Mouse (Mus musculus) cerebellum, postnatal 36 days (tissue): ENCODE results near the gene Tmem50a.

ENCODE experiments used
- DNase-seq, 2 experiments: peaks; one replicate each; pipeline ENCODE4 v3.0.0; 2021 to 2022; ENCODE audit warnings: mixed read lengths in 2 of 2

Gene Tmem50a

GRCm38 (mm10) chr4:134914864-134915209 is at the start of gene Tmem50a:
Gene Tmem50a, minus strand, starts transcription at chr4:134915024.
- peak; percentile 80 to 82 for DNase-seq

GRCm38 (mm10) chr4:134963021-134963776 is 48.4 kb upstream of the Tmem50a start:
- no peak for DNase-seq

- DNase-seq: peak; percentile 70 to 79
Observed at GRCm38 (mm10) chr4:134956328-134956727, 41.5 kb upstream of the Tmem50a start.

DNA sequence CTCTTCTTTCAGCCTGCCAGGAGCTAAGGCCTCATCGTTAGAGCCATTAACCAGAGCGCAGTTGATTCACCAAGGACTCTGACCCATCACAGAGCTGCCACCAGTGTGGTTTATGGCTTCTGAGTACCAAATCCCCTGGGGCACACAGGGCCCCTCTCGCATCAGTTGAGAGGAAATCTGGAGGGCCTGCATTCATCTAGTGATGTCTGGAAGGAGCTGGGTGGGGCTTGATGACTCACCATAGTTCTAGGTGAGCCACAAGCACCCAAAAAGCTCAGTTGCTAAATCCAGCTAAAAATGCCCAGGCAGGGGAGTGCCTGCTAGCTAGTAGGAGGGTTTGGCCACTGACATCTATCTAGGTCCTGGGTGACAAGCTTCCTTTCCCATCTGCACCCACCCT is 41.0 kb upstream of the Tmem50a start:
- DNase-seq: no peak

- no peak for DNase-seq
Observed at GRCm38 (mm10) chr4:134955196-134955595, 40.4 kb upstream of the Tmem50a start.

- peak; percentile 66 to 70 for DNase-seq
Observed at GRCm38 (mm10) chr4:134954461-134954860, 39.6 kb upstream of the Tmem50a start.

GRCm38 (mm10) chr4:134950518-134951091 is 35.8 kb upstream of the Tmem50a start:
- peak in 1 of 2 experiments; percentile 24 for DNase-seq

DNA sequence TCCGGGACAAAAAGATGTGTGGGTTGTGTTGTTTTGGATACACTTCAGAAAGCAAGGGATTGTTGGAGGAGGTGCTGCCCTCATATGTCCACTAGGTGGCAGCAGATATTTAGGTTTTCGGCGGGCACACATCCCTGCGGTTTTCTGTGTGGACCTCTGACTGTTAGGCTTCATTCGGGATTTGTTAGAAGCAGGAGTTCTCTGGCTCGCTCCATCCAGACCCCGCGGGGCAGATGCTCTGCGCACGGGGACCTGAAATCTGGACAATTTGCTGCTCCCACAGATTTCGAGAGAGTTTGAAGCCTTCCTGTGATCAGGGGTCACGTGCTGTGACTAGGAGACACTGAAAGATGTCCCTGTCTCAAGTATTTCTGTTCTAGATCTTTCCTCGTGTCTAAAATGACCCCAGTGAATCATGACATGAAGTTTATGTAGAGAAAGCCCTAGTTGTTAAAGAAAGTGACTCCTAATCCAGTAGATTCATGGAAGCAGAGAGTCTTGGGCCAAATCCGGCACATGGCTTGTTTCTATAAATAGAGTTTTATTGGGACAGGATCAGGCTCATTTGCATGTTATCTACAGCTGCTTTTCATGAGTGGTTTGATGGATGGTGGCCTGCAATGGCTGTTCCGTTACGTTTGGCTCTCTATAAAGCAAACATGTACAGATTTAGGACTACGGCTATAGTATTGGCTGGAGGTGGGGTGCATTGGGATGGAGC is 31.4 kb upstream of the Tmem50a start:
- peak; percentile 77 to 83 for DNase-seq

GRCm38 (mm10) chr4:134943758-134944538 is 29.1 kb upstream of the Tmem50a start:
- no peak for DNase-seq

- DNase-seq: no peak
Observed at GRCm38 (mm10) chr4:134939900-134940299, 25.1 kb upstream of the Tmem50a start.

GRCm38 (mm10) chr4:134937240-134938176 is 22.7 kb upstream of the Tmem50a start:
- no peak for DNase-seq

DNA sequence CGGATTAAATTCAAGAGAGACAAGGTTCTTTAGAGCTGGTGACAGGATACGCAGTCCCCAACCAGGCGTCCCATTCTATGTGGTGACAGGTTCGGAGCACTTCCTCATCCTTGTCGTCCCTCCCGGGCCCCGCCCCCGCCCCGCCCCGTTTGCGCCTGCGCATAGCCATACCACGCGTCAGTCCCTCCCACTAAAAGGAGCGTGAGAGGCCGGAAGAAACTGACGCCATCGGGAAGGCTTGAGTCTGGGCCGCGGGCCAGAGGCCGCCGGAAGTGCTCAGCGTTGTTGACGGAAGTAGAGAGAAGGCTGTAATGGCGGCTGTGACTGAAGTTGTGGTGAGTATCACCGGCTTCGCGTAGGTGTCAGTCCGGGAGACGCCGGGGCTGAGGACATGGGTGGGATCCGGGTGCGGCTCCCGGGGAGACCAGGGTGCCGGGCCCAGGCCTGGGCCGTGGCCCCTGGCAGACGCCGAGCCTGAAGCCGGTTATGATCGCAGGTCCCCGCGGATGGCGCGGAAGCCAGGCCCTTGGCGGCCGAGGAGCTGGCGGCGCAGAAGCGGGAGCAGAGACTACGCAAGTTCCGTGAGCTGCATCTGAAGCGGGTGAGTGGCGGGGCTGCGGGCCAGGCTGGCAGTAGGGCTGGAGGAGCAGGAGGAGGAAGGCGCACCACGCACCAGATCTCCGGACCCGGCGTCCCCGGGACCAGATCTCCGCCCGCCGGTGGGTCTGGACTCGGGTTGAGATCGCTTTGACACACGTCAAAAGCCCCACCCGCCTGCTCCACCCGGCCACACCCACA is 16.1 kb upstream of the Tmem50a start, which contains the start of gene Syf2:
Gene Syf2 (plus strand): TSS at position 215 of the 798 bp plus-strand sequence.
- peak; percentile 94 to 95 for DNase-seq

GRCm38 (mm10) chr4:134930190-134930589 is 15.4 kb upstream of the Tmem50a start:
- DNase-seq: no peak

DNA sequence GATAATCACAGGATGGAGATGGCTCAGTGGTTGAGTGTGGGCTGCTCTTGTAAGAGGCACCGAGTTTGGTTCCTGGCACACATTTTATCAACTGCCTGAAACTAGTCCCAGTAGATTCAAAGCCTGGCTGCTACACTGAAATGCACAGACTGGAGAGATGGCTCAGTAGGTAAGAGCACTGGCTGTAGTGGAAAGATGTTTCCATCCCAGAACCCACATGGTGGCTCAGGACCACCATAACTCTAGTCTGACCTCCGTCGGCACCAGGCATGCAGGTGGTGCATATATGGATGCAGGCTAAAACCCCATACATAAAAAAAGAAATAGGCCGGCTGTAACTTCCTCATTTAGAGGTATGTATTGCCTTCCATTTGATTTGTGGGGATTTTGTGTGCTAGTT is 14.7 kb upstream of the Tmem50a start:
- DNase-seq: no peak

DNA sequence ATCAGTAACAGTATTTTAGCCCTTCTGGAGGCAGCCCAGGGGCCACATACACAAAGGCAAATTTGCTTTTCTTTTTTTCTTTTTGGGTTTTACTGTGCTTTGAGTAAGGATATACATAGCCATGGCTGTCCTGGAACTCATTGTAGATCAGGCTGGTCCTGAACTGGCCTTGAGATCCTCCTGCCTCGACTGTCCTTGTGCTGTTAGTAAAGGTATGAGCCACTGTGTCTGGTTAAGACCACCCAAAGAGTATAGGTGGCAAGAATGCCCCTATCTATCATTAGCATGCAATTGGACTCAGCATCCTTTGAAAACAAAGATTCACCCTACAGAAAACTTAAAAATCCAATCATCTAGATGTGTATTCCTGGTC is 13.6 kb upstream of the Tmem50a start:
- DNase-seq: no peak

GRCm38 (mm10) chr4:134927815-134928463 is 13.1 kb upstream of the Tmem50a start:
- DNase-seq: no peak

GRCm38 (mm10) chr4:134925206-134925605 is 10.4 kb upstream of the Tmem50a start:
- no peak for DNase-seq

DNA sequence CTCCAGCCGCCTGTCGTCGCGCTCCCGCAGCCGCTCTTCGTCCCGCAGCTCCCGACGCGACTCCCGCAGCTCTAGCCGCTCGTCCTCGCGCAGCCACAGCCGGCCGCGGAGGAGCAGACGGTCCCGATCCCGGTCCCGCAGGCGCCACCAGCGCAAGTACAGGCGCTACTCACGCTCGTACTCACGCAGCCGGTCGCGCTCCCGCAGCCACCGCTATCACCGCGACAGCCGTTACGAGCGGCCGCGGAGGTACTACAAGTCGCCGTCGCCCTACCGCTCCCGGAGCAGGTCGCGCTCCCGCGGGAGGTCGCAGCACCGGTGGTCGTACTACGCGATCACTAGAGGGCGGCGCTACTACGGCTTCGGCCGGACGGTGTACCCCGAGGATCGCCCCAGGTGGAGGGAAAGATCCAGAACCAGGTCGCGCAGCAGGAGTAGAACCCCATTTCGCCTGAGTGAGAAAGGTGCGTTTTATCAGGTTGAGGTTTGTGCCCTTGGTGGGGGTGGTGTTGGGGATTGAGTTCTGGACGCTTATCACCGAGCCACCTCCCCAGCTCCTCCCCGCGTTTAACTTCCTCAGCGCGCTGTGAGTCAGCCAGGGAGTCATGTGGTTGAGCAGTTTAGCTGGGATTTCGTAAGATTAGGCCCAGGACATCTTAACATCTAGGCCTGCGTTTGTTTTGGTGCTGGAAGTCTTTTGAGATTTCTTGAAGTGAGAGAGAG is 9.4 kb upstream of the Tmem50a start:
- DNase-seq: peak; percentile 35

DNA sequence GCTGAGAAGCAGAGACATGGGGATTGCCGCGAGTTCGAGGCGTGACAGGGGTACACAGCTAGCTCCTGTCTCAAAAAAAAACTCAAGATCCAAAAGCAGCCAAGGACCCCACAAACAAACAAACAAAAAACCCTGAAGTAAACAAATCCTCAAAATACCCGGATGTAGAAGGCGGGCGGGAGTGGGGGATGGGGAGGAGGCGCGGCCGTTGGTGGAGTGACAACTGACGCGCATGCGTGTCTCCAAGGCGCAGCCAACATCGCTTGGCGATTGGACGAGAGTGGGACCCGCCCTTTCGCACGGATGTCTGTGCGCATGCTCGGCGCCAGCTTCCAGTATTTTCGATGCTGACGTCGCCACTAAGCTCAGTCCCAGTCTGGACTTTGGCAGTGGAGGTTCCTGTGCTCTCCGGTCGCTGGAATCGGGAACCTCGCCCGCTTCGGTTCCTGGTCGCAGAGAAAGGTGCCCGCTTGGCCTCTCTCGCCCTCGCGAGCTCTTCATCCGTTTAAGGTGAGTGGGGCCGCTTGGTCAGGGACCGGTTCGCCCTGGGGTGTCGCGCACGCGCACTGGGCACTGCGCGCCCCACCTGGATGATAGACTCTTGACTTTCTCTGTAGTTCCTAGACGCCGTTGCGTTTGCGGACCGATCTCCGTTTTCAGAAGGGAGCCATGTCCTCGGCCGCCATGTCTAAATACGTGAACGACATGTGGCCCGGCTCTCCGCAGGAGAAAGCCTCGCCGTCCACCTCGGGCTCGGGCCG is 8.6 kb upstream of the Tmem50a start, which contains the start of gene Rsrp1:
Gene Rsrp1 (plus strand): TSS at position 335 of the 761 bp plus-strand sequence.
- peak; percentile 98 to 99 for DNase-seq
